Mouse (Mus musculus): ENCODE measurements around the gene Ttc27.

Gene Ttc27

DNA sequence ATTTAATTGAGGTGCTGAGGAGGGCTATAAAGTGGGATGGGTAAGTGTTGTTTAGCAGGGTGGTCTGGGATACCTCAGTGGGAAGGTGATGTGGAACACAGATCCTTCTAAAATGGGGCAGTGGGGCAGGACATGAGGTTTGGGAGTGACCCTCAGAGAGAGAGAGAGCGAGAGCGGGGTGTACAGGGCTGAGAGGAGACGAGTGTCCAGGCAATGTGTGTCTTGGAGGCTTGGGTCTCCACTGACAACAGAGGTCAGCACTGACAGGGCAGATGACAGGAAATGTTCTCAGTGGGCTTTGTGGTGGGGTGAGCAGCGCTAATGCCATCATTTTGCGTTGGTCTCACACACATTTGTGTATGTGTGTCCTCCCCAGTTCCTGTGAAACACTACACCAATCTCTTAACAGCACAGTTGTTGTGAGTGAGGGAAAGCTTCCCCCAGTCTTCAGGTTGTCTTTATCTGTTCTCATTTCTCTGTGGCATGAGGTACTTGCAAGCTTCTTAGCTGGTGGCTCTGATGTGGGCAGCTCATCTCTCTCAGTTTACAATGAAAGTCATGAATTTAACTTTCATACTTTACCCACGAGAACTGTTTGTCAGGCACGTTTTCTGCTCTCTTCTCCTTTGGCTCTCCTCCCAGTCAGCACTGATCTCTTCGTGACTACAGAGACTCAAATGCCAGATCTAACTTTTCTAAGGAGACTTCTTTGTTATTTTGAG lies 35.5 kb downstream of the Ttc27 start:
- DNase-seq (ENCODE audit: low read depth) = peak; percentile 20

DNA sequence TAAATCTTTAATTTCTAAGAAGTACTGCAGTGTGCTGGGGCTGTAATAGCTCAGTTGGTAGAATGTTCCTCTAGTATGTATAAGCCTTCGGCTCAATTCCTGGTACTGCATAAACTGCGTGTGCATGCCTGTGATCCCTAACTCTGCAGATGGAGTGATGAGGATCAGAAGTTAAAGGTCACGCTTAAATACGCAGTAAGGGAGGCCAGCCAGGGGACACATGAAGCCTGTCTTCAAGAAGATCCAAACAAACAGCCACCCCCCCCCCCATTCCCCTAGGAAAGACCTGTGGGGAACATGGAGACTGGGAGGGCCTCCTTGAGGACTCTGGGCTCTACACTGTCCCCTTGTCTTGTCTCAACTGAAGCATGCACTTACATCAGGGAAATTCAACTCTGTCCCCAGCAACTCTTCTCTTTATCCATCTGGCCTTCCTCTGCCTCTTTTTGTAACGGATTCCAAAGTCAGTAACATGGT lies 36.1 kb downstream of the Ttc27 start:
- DNase-seq (ENCODE audit: low read depth) = no peak

DNA sequence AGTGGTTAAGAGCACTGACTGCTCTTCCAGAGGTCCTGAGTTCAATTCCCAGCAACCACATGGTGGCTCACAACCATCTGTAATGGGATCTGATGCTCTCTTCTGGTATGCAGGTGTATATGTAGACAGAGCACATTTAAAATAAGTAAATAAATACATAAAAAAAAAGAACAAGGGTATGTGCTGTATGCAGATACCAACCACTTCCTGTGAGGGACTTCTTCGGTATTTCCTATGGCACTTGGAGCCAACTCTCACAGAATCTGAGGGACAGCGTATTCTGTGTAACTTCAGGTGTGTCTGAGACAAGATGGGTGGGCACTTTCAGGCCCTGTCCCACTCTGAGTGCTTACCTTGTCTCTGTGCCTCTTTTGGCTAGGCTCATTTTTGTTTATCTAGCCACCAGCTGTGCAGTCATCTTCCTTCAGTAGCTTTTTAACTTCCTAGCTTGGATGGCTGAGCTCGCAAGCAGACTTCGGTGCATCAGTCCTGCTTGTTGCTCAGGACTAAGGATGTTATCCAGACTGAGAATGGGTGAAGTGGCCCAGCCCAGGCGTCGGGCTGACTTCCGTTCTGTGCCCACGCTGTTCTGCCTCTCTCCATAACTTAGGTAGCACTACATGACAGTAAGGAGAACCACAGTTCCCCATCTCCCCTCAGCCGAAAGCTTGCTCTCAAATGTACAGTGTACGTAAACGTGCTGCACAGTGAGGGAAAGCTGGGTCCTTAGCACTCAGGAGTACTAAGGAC lies 37.0 kb downstream of the Ttc27 start:
- DNase-seq (ENCODE audit: low read depth) = peak; percentile 31

DNA sequence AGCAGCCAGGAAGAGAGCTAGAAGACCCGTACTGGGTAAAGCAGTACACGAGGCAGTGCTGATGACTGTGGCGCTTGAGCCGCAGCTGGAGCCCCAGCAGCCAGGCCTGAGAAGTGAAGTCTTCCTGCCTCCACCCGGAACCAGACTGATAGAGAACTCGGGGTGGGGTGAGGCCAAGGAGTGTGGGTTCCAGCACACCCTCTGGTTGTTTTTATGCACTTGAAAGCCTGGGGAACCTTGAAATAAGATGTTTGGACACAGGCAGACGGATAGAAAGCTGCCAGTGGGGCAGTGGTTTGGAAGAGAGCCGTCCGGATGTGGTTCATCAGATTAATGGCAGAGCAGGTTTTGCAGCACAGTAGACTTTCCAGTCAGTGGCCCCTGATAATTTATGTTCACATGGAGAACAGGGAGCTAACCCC lies 51.9 kb downstream of the Ttc27 start:
- peak; percentile 37 for DNase-seq (ENCODE audit: low read depth)

DNA sequence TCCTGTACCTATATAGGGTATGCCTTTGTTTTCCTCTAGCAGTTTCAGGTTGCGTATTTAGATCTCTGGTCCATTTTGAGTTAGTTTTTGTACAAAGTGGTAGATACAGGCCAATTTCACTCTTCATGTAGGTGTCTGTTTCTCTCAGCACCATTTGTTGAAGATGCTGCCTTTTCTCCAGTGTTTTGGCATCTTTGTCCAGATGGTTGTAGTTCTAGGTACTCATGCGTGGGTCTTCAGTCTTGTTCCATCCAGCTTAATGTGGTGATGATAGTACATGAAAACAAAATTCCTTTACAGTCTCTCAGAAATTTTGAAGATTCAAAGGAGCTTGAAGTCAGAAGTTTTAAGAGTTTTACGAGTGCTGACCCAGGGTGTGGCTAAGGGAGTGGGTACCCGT lies 54.8 kb downstream of the Ttc27 start:
- no peak for DNase-seq (ENCODE audit: low read depth)

DNA sequence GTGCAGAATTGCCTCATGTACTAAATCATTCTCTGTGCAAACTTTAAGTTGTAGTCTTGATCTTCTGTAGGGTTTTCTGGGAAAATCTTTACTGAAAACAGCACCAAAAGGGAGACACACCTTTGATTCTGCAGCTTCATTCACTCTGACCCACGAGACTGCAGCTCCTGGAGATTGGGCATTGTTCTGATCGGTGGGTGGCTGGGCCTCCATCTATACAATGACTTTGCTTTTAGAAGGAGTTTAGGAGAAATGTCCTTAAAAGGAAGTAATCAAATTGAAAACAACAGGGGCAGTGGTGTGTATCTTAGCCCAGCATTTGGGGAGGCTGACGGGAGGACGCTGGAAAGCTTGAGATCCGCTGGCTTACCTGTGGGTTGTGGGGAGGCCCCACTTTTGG lies 56.0 kb downstream of the Ttc27 start:
- no peak for DNase-seq (ENCODE audit: low read depth)

DNA sequence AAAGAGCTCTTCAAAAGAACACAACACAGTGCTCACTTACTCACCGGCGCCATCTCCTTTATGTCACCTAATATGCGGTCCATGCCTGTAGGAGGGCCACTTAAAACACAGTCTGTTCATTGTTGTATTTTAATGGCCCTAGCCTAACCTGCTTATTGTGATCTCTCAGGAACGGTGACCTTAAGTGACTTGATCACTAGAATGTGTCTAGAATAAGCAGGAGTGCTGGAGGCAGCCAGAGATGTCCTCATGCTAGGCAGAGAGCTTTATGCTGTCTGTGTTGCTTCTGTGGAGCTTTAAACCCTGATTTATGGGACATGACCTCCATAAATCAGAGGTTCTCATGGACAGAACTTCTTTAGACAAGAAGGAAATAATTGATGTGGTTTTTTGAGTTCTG lies 62.6 kb downstream of the Ttc27 start:
- no peak for DNase-seq (ENCODE audit: low read depth)

DNA sequence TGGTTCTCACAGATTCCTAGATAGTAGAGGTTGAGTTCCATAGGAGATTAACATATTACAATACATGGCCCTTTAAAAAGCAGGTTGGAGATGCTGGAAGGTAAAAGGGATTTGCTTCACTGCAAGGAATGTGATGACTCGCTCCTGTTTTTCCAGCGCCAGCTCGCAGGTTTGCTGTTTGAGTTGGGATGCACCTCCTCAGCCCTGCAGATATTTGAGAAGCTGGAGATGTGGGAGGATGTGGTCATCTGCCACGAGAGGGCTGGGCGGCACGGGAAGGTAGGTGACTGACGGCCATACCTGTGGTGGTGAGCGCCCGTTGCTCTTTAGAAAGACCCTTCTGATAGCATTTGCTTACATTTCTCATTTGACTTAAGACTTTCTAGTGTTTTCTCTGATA lies 63.1 kb downstream of the Ttc27 start:
- no peak for DNase-seq (ENCODE audit: low read depth)

DNA sequence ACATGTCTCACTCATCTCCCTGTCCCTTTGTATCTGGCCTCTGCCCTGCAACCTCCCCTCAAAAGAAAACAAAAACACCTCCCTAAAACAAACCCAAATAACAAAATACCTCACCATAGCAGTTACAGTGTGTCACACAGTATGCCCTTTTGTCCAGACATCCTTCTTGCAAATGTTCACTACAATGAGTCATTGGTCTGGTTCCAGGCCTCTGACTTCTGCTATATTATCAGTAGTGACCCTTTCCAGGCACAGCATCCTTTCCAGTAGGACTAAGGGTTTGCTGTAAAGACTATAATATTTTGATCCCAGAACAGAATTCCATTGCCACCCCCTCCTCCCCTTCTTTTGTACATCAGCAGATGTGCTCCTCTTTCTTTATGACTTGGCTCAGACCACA lies 64.4 kb downstream of the Ttc27 start:
- DNase-seq (ENCODE audit: low read depth) = no peak

DNA sequence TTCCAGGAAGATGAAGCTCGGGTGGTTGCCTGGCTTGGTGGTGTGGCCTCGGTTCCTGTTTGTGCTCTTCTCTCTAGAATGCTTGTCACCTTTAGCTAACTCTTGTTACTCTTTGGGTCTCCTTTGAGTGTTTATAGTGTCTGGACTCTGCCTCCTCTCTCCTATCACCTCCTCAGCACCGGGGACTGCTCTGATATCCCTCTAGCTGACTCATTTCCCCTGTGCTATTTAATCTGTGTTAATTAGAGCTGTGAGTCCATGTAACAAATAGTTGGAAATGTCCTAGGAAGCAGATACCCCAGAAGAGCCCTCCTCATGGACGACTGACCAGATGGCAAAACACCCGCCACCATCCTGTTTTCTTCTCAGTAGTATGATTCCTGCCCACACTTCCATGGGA lies 68.1 kb downstream of the Ttc27 start:
- no peak for DNase-seq (ENCODE audit: low read depth)

DNA sequence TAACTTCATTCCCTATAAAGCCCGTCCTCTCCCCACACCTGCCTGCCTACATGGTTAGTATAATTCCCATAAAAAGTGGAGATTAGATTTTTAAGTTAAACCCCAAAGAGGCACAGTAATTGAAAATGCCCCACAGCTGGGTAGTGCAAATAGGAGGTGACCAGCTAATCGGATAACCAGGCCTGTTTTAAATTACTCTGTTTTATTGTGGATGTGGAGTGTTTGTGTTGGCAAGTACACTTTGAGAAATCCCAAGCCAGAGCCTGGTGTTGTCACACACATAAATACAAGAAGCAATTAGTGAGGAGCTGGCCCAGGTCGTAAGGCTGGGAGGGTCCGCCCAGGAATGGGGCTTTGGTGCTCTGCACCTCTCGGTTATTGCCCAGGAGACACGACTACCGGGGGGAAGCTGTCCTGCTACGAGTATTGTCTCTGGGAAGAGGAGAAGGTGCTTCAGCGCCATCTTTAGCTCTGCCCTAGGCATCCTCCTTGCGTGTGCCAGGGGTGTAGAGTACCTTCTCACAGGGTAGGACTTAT lies 68.7 kb downstream of the Ttc27 start:
- no peak for DNase-seq (ENCODE audit: low read depth)

DNA sequence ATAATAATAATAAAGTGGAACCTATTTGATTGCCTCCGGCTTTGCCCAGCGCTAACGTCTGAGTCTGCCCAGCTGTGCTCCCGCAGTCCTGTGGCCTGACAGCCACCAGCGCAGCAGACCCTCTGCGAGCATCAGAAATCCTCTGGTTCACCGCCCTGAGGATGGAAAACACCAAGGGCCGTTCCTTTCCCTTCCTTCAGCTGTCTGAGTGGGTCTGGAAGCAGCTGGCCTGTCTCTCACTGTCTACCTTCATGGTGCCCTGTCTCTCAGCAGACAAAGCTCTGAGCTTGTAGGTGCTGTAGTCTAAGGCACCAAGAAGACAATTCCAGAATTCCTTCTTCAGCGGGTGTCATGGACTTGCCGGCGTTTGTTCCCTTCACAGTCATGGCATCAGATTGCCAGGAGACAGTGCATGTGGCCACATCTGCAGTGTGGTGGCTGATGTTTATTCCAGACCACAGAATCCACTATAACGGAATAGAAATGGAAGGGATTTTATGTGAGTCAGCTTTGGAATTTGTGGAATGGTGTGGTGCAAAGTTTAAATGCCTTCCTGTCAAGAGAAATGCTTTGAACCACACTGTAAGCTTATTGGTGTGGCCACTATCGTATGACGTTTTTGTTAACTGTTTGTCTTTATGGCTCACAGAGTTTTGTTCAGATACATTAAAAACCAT lies 78.6 kb downstream of the Ttc27 start:
- no peak for DNase-seq (ENCODE audit: low read depth)

DNA sequence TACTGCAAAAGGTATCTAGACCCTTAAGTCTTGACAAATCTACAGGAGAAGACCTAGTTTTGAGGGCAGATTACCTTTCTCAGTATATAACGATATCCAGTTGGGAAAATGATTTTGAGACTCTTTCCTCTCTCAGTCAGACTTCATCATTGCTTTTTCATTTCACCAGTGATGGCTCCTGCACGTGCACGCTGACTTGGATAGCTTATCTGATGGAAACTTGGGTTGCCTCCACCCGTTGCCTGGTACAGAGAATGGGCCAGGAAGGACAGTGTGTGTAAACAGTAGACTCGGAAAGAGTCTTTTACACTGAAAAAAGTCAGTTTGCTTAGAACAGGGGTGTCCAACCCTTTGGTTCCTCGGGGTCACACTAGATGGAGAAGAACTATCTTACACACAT lies 82.3 kb downstream of the Ttc27 start:
- no peak for DNase-seq (ENCODE audit: low read depth)

DNA sequence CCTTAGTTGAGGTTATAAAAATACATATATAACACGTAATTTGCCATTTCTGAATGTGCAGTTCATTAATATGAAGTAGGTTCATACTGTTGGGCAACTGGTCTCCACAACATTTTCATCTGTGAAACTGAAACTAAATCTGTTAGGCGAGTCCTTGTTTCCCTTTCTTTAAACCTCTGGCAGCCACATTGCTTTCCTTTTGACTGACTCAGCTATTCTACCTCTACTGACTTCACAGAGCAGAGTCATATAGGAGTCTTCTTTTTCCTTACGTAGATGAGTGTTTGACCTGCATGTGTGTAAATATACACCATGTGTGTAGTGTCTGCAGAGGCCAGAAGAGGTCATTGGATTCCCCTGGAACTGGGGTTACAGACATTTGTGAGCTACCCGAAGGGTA lies 85.2 kb downstream of the Ttc27 start:
- peak; percentile 38 for DNase-seq (ENCODE audit: low read depth)

DNA sequence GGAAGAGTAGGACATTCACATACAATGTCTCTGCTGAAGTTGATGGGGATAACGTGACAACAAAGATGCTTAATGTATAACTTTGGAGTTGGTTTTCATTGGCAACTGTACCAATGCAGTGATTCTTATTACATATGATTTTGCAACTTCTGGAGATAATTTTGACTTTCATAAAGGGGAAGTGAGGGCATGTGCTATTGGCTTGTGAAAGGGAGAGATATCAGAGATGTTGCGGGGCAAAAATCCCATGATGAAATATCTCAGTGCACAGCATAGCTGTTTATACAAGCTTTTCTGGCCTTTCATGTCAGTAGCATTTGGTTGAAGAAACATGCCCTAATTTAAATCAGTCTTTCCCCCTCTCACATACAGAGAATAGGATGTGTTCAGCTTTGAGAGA lies 86.3 kb downstream of the Ttc27 start:
- DNase-seq (ENCODE audit: low read depth) = no peak

DNA sequence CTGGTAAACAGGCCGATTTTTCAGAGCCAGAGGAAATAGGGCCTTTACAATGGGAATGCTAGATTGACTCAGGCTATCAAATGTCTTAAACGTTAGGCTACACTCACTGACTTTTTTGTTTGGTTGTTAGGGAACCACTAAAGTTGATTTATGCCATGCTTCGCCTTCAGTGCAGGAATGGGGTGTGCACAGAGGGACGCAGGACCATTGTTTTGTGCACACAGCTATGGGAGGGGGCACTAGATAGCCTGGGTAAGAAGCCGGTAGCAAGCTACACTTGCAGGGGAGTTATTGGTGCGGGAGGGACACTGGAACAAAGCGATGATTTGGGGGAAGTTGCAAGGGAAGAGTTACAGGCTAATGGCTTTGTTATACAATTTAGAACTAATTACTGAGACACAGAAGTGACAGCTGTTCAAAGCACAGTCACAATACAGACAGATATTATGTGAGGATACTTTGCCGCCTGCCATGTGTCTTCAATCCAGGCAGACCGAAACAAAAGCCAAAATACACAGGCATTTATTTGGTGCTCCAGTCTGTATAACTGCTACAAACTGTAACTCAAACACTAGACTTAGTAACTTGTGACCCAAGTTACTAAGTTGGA lies 86.9 kb downstream of the Ttc27 start:
- DNase-seq (ENCODE audit: low read depth) = no peak

DNA sequence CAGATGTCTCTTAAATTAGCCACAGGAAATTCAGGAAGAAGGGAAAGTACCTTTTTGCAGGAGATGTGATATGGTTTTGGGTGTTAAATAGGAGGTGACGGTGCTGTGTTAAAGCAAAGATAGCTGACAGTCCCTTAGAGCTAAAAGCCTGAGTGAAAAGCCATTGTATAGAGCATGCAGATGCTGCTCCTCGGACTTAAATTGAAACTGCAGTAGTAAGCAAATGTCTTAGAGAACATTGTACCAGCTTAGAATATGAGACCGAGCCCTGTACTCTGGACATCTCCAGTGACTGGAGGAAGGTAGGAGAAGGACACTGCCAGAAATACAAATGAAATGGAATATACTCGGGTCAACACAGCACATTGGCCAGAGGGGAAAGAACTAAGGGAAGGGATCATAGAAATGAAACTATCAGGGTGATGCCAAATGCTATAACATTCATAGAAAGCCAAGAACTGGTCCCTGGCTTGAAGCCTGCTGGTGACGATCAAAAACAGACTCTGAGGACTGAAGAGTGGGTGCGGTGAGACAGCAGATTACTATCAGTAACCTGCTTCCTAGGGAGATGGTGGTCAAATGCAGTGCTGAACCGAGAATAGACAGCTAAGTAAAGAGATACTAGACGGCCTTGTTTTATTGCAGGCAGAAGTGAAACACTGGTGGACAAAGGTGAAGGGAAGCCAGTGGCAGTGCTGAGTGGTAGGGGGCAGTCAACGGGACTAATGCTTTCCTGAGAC lies 90.1 kb downstream of the Ttc27 start:
- DNase-seq (ENCODE audit: low read depth) = no peak

DNA sequence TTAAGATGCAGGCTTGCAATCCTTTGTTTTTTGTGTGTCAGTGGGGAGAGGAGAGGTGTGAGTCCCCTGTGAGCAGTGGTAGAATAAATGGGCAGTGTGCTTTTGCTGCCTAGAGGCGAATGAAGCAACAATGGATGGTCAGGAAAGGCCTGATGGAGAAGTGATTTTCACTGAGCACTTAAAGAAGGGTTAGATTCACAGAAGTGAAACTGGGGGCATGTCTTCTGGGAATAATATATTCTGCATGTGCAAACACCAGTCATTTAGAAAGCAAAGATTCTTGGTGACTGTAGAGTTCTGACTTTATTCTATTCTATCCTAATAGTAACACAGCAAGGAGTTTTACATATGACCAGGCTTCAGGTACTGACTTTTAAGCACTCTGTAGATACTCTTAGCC lies 90.8 kb downstream of the Ttc27 start:
- DNase-seq (ENCODE audit: low read depth) = no peak

DNA sequence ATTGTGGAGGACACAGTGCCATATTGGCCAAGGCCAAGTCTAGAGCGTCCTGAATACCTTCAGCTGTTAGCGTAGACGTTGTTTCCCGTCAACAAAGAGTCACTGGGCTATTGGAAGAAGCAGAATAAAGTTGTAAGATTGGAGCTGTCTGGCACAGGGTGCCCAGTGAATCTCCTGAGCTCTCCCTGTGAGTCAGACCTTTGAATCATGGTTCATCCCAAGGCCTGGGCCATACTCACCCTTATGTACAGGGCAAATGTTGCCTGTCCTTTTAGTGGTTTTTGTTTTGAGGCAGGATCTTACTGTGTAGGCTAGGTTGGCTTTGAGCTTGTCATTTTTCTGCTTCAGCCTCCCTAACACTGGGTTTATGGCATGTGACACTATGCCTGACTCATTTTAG lies 91.4 kb downstream of the Ttc27 start:
- DNase-seq (ENCODE audit: low read depth) = no peak

DNA sequence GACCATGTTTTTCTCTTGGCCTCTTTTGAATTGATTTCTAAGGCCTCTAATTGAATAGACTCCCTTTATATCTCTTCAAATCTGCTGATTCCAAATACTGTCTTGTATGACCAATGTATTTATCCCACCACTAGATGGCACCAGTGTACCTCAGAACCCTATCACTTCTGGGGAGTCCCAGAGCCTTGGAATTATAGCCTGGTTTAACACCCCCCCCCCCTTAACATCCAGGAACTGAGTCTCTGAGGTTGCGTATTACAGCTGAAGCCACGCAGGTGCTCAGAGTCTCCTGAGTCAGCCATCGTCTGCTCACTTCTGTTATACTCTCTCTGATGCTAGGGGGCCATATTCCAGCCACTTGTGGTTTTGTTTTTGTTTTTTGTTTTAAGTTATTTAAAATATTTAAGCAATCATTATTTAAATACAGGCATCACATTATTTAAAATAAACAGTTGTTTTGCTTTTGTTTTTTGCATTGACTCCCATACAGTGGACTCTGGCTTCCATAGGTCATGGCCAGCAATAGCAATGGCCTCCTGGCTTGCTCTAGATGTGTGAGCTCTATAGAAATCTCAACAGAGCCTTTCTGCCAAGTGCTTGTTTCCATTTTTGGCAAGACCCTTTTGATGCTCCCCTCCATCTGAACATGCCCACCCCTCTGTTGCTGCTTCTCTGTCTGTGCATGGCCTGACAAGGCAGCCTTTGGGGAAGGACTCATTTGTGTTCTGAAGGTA lies 93.5 kb downstream of the Ttc27 start:
- peak; percentile 77 for DNase-seq (ENCODE audit: low read depth)

DNA sequence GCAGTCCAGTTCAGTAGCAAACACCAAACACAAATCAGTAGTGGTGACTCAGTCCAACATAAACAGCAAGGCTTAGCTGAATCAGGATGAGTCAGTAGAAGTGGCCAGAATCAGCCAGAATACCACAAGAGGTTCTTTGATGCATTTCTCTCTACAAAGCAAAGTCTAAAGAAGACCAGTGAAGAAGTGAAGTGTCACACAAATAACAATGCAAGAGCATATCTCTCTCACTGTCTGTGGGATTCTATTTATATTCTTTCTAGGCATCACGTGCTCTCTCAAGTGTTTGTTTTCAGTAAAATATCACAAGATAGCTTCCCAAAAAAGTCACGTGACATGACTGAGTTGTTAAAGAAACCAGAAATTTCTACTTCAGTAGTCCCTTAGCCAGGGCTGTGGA lies 102.2 kb downstream of the Ttc27 start:
- DNase-seq (ENCODE audit: low read depth) = no peak
